Mouse (Mus musculus) E14TG2a.4 (cell line): ENCODE results near the gene Axin2.

ENCODE experiments used
- CTCF ChIP-seq: conservative IDR thresholded peaks from 2 replicates; pipeline ENCODE4 v1.5.1; 2014; ENCODE audit warnings: low read length
- NANOG ChIP-seq: IDR thresholded peaks from 2 replicates; pipeline ENCODE4 v1.6.1; 2014; ENCODE audit warnings: borderline replicate concordance, low read length, mixed read lengths

DNA sequence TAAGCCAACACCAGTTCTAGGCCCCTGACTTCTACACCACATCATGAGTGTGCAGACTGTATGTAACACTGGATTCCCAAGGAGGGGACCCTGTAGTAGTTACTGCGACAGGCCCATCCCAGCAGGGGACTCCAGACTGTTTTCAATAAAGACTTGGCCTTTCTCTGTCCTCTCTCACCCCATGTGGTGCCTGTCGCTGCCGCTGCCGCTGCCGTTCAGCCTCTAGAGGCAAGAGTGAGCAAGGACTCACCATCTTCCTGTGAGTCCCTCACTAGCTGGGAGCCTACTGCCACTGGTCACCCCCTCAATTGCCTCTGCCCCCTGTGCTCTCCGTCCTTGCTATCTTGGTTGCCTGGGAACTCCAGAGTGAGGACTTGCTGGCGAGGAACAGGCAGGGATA is 8.6 kb downstream of the Axin2 start:
- 0 out of 2 replicates have a peak, but pooled peaks have one; percentile 1 for TF ChIP-seq CTCF
- TF ChIP-seq NANOG: no peak
